Mouse (Mus musculus) cerebellum, adult 9-10 months (tissue): ENCODE results near the gene Ajap1.

Source experiments
- DNase-seq: peaks from one replicate; pipeline ENCODE4 v3.0.0; 2022

Ajap1 gene

DNA sequence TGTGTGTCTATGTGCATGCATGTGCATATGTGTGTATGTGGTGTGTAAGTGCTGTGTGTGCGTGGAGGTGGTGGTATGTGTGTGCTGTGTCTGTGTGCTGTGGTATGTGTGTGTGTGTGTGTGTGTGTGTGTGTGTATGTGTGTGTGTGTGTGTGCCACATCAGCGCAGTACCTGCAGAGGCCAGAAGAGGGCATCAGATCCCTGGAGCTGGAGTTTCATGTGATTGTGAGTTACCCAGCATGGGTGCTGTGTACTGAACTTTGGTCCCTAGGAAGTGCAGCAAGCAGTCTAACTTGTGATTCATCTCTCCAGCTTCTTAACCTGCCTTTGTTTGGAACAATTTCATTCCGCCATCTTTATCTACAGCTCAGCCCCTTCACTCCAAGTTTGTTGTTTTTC is 137.6 kb downstream of the Ajap1 start:
- no peak for DNase-seq

DNA sequence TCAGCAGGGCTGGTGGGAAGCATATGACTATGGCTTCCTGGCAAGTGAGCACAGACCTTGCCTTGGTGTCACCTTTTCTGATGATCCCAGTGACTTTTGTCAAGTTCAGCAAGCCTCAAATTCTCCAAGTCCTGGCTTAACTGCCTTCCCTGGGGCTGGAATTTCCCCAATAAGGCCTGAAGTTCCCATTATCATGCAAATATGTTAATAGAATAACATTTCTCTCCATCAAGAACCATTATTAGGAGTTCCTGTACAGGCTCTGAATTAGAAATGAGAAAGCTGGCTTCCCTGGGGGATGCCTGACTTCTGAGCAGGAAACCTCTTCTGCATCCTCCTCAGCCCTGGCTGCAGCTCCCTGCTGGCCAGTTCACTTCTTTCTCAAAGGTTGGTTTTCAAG is 141.7 kb downstream of the Ajap1 start:
- no peak for DNase-seq

DNA sequence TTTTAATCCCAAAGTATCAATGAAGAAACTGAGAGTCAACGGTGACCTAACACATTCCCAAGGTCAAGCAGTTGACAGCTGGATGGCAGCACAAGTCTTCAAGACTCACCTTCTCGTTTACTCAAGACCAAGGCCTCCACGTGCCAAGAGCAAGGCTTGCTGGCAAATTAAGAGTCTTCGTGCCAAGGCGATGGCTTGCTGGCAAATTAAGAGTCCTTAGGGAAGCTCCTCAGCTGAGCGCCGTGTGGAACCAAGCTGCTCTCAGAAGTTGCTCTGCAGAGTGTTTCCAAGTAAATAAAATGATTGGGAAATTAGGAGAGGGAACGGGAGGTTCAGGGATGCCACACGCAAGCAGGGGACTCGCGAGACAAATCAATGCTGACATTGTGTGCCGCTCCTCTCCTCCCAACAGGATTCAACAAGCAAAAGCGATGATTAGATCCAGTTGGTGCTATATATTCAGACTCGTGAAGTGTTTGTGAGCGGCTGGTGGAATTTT is 147.3 kb downstream of the Ajap1 start:
- DNase-seq, result no peak

DNA sequence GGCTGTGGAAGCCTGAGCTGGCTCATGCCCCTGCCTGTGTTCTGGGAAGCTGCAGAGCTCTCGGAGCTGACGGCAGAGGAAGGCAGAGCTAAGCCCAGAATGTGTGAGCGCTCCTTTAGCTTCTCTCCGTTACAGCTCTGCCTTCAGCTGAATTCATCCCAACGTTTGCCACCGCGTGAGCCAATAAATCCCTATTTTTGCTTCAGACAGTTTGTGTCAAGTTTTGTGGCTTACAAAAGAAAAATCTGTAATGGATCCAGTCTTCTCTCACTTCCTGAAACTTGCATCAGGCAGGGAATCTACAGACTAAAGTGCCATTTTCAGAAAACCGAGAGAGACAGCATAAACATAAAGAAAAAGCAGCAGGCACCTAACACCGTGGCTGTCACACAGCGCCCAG is 154.8 kb downstream of the Ajap1 start:
- DNase-seq, result no peak
